Mouse (Mus musculus) lung, embryonic 16.5 days (tissue): ENCODE results near the gene Rbpms2. TPM values are rescaled to one million over a fixed set of nuclear protein-coding genes. Genes with fewer than 3 reads are reported as not detected.
A peak's percentile ranks its signal among the peaks of the same experiment; 100 is the strongest.
"Not testable (repeated sequence)": the region's sequence is repeated elsewhere in the genome, so short reads cannot be mapped to it uniquely, and the experiment has no call there.

ENCODE experiments used
- ATAC-seq: fragments of 200-750 bp; cut with Nextera tagmentation; 2 replicates; pipeline ENCODE4 v1.8.0; 2017; ENCODE audit warnings: low read depth, mild to moderate bottlenecking, moderate library complexity
- H3K27ac ChIP-seq: fragments of 300-500 bp; sonication (generic); 2 replicates; pipeline ENCODE4 v1.5.1; 2014; ENCODE audit warnings: mild to moderate bottlenecking, control low read depth, low read length
- H3K27me3 ChIP-seq: fragments of 300-500 bp; sonication (generic); 2 replicates; pipeline ENCODE4 v1.6.1; 2014; ENCODE audit warnings: low read depth, low read length, mixed read lengths; ENCODE audit not compliant: control insufficient read depth, insufficient read depth
- H3K36me3 ChIP-seq: fragments of 300-500 bp; sonication (generic); 2 replicates; pipeline ENCODE4 v1.6.1; 2014; ENCODE audit warnings: low read length; ENCODE audit not compliant: control insufficient read depth, insufficient read depth
- H3K4me1 ChIP-seq: fragments of 300-500 bp; sonication (generic); replicated peaks from 2 replicates; pipeline ENCODE4 v1.6.1; 2014; ENCODE audit warnings: low read length, mixed read lengths; ENCODE audit not compliant: control insufficient read depth, insufficient read depth
- H3K4me2 ChIP-seq: fragments of 300-500 bp; sonication (generic); 2 replicates; pipeline ENCODE4 v1.6.1; 2014; ENCODE audit warnings: low read depth, low read length, control low read depth
- H3K4me3 ChIP-seq: fragments of 300-500 bp; sonication (generic); 2 replicates; pipeline ENCODE4 v1.5.1; 2014; ENCODE audit warnings: mild to moderate bottlenecking, low read length, control low read depth
- H3K9ac ChIP-seq: fragments of 300-500 bp; sonication (generic); 2 replicates; pipeline ENCODE4 v1.6.1; 2014; ENCODE audit warnings: low read length, control low read depth
- H3K9me3 ChIP-seq: fragments of 300-500 bp; sonication (generic); 2 replicates; pipeline ENCODE4 v1.6.1; 2016; ENCODE audit warnings: low read length; ENCODE audit not compliant: control insufficient read depth
- WGBS: fragments of 180-500 bp; shearing (Covaris S2); extraction: QIAGEN DNeasy Blood & Tissue Kit; methylation state at CpG from one replicate; pipeline ENCODE4 v1.1.7; 2014; 5-methylcytosine and 5-hydroxymethylcytosine counted together
- polyA plus RNA-seq: library from polyadenylated mRNA; unstranded; fragments of >200 nt; fragmentation: Nextera tagmentation; extraction: Ambion mirVana; gene quantifications from 2 replicates; pipeline ENCODE4 v1.2.1, GENCODE M21; 2015

Rbpms2 gene
- polyA plus RNA-seq, 1 experiment from 2014 or later: 14.1 TPM

- H3K36me3 ChIP-seq: no peaks in the 10 kb centered on the region
- WGBS: 75% methylated on average over 2 of the region's 2 CpGs
- H3K27ac ChIP-seq: no peak overlapping the region
- no peak overlapping the region for H3K4me2 ChIP-seq
- no peak overlapping the region for H3K9ac ChIP-seq
- H3K4me3 ChIP-seq: no peak overlapping the region
- peaks cover 11% of the 10 kb centered on the region for H3K4me1 ChIP-seq
- no peak for ATAC-seq
- H3K9me3 ChIP-seq: no peaks in the 10 kb centered on the region
- no peaks in the 10 kb centered on the region for H3K27me3 ChIP-seq
Observed at GRCm38 (mm10) chr9:65646782-65647181, 17.3 kb downstream of the Rbpms2 start.

- H3K36me3 ChIP-seq: no peaks in the 10 kb centered on the region
- no peaks in the 10 kb centered on the region for H3K27me3 ChIP-seq
- no peak overlapping the region for H3K27ac ChIP-seq
- no peak overlapping the region for H3K4me3 ChIP-seq
- no peak for ATAC-seq
- WGBS: 83% methylated on average over 13 of the region's 13 CpGs
- H3K9ac ChIP-seq: no peak overlapping the region
- no peaks in the 10 kb centered on the region for H3K9me3 ChIP-seq
- H3K4me1 ChIP-seq: peaks cover 10% of the 10 kb centered on the region
- H3K4me2 ChIP-seq: no peak overlapping the region
Observed at GRCm38 (mm10) chr9:65648730-65649129, 19.3 kb downstream of the Rbpms2 start.

GRCm38 (mm10) chr9:65649997-65650396 is 20.5 kb downstream of the Rbpms2 start:
- ATAC-seq: peak; percentile 86
- no peaks in the 10 kb centered on the region for H3K27me3 ChIP-seq
- peak overlapping the region; percentile 73 for H3K27ac ChIP-seq
- H3K36me3 ChIP-seq: no peaks in the 10 kb centered on the region
- WGBS: 32% methylated on average over 1 of the region's 1 CpGs
- H3K9ac ChIP-seq: no peak overlapping the region
- H3K4me1 ChIP-seq: peaks cover 10% of the 10 kb centered on the region
- H3K4me3 ChIP-seq: no peak overlapping the region
- no peak overlapping the region for H3K4me2 ChIP-seq
- H3K9me3 ChIP-seq: no peaks in the 10 kb centered on the region

GRCm38 (mm10) chr9:65651957-65652356 is 22.5 kb downstream of the Rbpms2 start:
- H3K27me3 ChIP-seq, H3K9me3 ChIP-seq, H3K4me2 ChIP-seq, H3K27ac ChIP-seq, H3K36me3 ChIP-seq, H3K9ac ChIP-seq, H3K4me3 ChIP-seq, ATAC-seq: not testable (repeated sequence)
- peaks cover 10% of the 10 kb centered on the region for H3K4me1 ChIP-seq
- 77% methylated on average over 1 of the region's 1 CpGs for WGBS

- ATAC-seq: no peak
- Histone ChIP-seq H3K4me1 (peaks cover 10% of the 10 kb centered on the region), H3K27me3 (no peaks in the 10 kb centered on the region), H3K9me3 (no peaks in the 10 kb centered on the region), H3K36me3 (no peaks in the 10 kb centered on the region), H3K4me2 (no peak overlapping the region), H3K27ac (no peak overlapping the region), H3K9ac (no peak overlapping the region), H3K4me3 (no peak overlapping the region)
- 85% methylated on average over 4 of the region's 4 CpGs for WGBS
Observed at GRCm38 (mm10) chr9:65653741-65654140, 24.3 kb downstream of the Rbpms2 start.

GRCm38 (mm10) chr9:65654700-65655237 is 25.3 kb downstream of the Rbpms2 start:
- no peak overlapping the region for H3K4me3 ChIP-seq
- ATAC-seq: no peak
- no peaks in the 10 kb centered on the region for H3K36me3 ChIP-seq
- WGBS: 78% methylated on average over 3 of the region's 3 CpGs
- no peaks in the 10 kb centered on the region for H3K27me3 ChIP-seq
- H3K9ac ChIP-seq: no peak overlapping the region
- H3K4me2 ChIP-seq: no peak overlapping the region
- no peak overlapping the region for H3K27ac ChIP-seq
- H3K9me3 ChIP-seq: no peaks in the 10 kb centered on the region
- H3K4me1 ChIP-seq: peaks cover 8% of the 10 kb centered on the region

- no peak for ATAC-seq
Observed at GRCm38 (mm10) chr9:65655540-65655939, 26.1 kb downstream of the Rbpms2 start.

GRCm38 (mm10) chr9:65657218-65657617 is 27.8 kb downstream of the Rbpms2 start:
- WGBS: 77% methylated on average over 3 of the region's 3 CpGs
- ATAC-seq: no peak
- no peaks in the 10 kb centered on the region for H3K9me3 ChIP-seq
- no peak overlapping the region for H3K4me2 ChIP-seq
- H3K4me1 ChIP-seq: no peaks in the 10 kb centered on the region
- H3K36me3 ChIP-seq: no peaks in the 10 kb centered on the region
- no peak overlapping the region for H3K4me3 ChIP-seq
- no peak overlapping the region for H3K27ac ChIP-seq
- no peak overlapping the region for H3K9ac ChIP-seq
- no peaks in the 10 kb centered on the region for H3K27me3 ChIP-seq

More at GRCm38 (mm10) chr9:65655540-65655939, 26.1 kb downstream of the Rbpms2 start:
- no peak overlapping the region for H3K4me2 ChIP-seq
- H3K9me3 ChIP-seq: no peaks in the 10 kb centered on the region
- H3K27me3 ChIP-seq: no peaks in the 10 kb centered on the region
- no peak overlapping the region for H3K27ac ChIP-seq
- WGBS: 76% methylated on average over 8 of the region's 8 CpGs
- H3K9ac ChIP-seq: no peak overlapping the region
- no peak overlapping the region for H3K4me3 ChIP-seq
- peaks cover 2% of the 10 kb centered on the region; the same call in 1 of the 2 replicates for H3K4me1 ChIP-seq
- H3K36me3 ChIP-seq: no peaks in the 10 kb centered on the region

GRCm38 (mm10) chr9:65661029-65661428 is 31.6 kb downstream of the Rbpms2 start:
- ATAC-seq: no peak
- Histone ChIP-seq H3K27ac (no peak overlapping the region), H3K27me3 (no peaks in the 10 kb centered on the region), H3K4me2 (no peak overlapping the region), H3K4me1 (no peaks in the 10 kb centered on the region), H3K36me3 (no peaks in the 10 kb centered on the region), H3K4me3 (no peak overlapping the region), H3K9me3 (no peaks in the 10 kb centered on the region), H3K9ac (no peak overlapping the region)
- 59% methylated on average over 5 of the region's 5 CpGs for WGBS

- no peak overlapping the region for H3K4me3 ChIP-seq
- H3K27me3 ChIP-seq: no peaks in the 10 kb centered on the region
- no peak for ATAC-seq
- H3K9ac ChIP-seq: no peak overlapping the region
- no peaks in the 10 kb centered on the region for H3K4me1 ChIP-seq
- H3K27ac ChIP-seq: no peak overlapping the region
- H3K4me2 ChIP-seq: no peak overlapping the region
- 48% methylated on average over 1 of the region's 1 CpGs for WGBS
- H3K9me3 ChIP-seq: no peaks in the 10 kb centered on the region
- H3K36me3 ChIP-seq: no peaks in the 10 kb centered on the region
Observed at GRCm38 (mm10) chr9:65661493-65661892, 32.0 kb downstream of the Rbpms2 start.
